Mouse (Mus musculus): Measurements from ENCODE around the gene Setd2. TPM values are rescaled to one million over a fixed set of nuclear protein-coding genes. Genes with fewer than 3 reads are reported as not detected.

Setd2 gene
- total and polyA plus RNA-seq, 3 experiments: 28.2 to 105 (median 59.2) TPM

GRCm38 (mm10) chr9:110631191-110631590, 98.8 kb downstream of the Setd2 start:
- DNase-seq (ENCODE audit: low read depth, low spot score): peak; percentile 52
- no peak overlapping the region for H3K27ac ChIP-seq (ENCODE audit: control insufficient read depth, low read depth, low read length)
- no peak overlapping the region for H3K9ac ChIP-seq (ENCODE audit: control insufficient read depth, low read depth, low read length, poor library complexity, severe bottlenecking)
- no peak overlapping the region for H3K4me3 ChIP-seq (ENCODE audit: control insufficient read depth in 1 of 2, insufficient read depth in 1 of 2, low read depth in 2 of 2, low read length in 2 of 2)
- H3K4me1 ChIP-seq (ENCODE audit: control insufficient read depth in 1 of 2, insufficient read depth in 2 of 2, low read length in 2 of 2): no peaks in the 10 kb centered on the region
- no peaks in the 10 kb centered on the region for H3K9me3 ChIP-seq (replicated peaks; ENCODE audit: insufficient read depth, low read length)
- TF ChIP-seq CHD2 (IDR thresholded peaks at IDR 0.05; ENCODE audit: low read length) (no peak), USF1 (IDR thresholded peaks at IDR 0.05; ENCODE audit: low read depth, low read length) (no peak), RAD21 (IDR thresholded peaks at IDR 0.05; ENCODE audit: low read depth, low read length) (peak; percentile 71), ZC3H11A (IDR thresholded peaks at IDR 0.05; ENCODE audit: low read depth, low read length) (peak; percentile 72), SMC3 (IDR thresholded peaks at IDR 0.05; ENCODE audit: low read depth, low read length) (peak; percentile 81), CTCF (IDR thresholded peaks at IDR 0.05 in 2 of 3, conservative IDR thresholded peaks at IDR 0.05 in 1 of 3; ENCODE audit: control insufficient read depth in 1 of 3, insufficient read depth in 1 of 3, low read depth in 2 of 3, low read length in 3 of 3, poor library complexity in 1 of 3, severe bottlenecking in 1 of 3) (peak; percentile 80 to 93 (median 87)), BHLHE40 (IDR thresholded peaks at IDR 0.05; ENCODE audit: borderline replicate concordance, low read depth, low read length) (no peak)
- H3K36me3 ChIP-seq (ENCODE audit: control insufficient read depth in 1 of 2, insufficient read depth in 2 of 2, low read length in 2 of 2): no peaks in the 10 kb centered on the region; a peak in 2 of 4 replicates
- H3K79me2 ChIP-seq (ENCODE audit: control insufficient read depth, insufficient read depth, low read length, poor library complexity): no peaks in the 10 kb centered on the region
- no peaks in the 10 kb centered on the region for H3K27me3 ChIP-seq (ENCODE audit: control insufficient read depth in 1 of 2, insufficient read depth in 2 of 2, low read length in 2 of 2)

GRCm38 (mm10) chr9:110631651-110632275, 99.4 kb downstream of the Setd2 start:
- Histone ChIP-seq H3K36me3 (ENCODE audit: control insufficient read depth in 1 of 2, insufficient read depth in 2 of 2, low read length in 2 of 2) (no peaks in the 10 kb centered on the region; a peak in 2 of 4 replicates), H3K4me3 (ENCODE audit: control insufficient read depth in 1 of 2, insufficient read depth in 1 of 2, low read depth in 2 of 2, low read length in 2 of 2) (no peak overlapping the region), H3K9ac (ENCODE audit: control insufficient read depth, low read depth, low read length, poor library complexity, severe bottlenecking) (no peak overlapping the region), H3K27me3 (ENCODE audit: control insufficient read depth in 1 of 2, insufficient read depth in 2 of 2, low read length in 2 of 2) (no peaks in the 10 kb centered on the region), H3K4me1 (ENCODE audit: control insufficient read depth in 1 of 2, insufficient read depth in 2 of 2, low read length in 2 of 2) (no peaks in the 10 kb centered on the region), H3K79me2 (ENCODE audit: control insufficient read depth, insufficient read depth, low read length, poor library complexity) (no peaks in the 10 kb centered on the region), H3K27ac (ENCODE audit: control insufficient read depth, low read depth, low read length) (no peak overlapping the region), H3K9me3 (replicated peaks; ENCODE audit: insufficient read depth, low read length) (no peaks in the 10 kb centered on the region)
- DNase-seq (ENCODE audit: low read depth, low spot score): no peak
- TF ChIP-seq ZKSCAN1 (IDR thresholded peaks at IDR 0.05; ENCODE audit: low read depth, low read length): no peak

DNA sequence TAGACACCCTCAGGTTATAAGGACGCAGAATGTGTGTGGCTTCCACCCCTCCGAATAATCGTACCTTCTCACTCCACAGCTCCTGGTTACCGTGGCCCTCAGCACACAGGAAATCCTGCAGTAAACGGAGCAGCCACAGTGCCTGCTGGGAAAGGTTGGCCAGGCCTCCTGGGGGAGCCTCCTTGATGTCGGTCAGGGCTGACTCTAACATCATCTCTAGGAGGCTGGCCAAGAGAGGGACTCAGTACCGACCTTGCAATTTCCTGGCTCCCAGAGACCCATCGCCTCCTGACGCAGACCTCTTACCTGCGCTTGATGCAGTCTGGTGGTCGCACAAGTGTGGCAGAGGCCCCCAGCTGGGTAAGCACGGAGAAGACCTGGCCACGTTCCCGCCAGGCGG, 100.3 kb downstream of the Setd2 start:
- no peak overlapping the region for H3K4me3 ChIP-seq (ENCODE audit: control insufficient read depth in 1 of 2, insufficient read depth in 1 of 2, low read depth in 2 of 2, low read length in 2 of 2)
- H3K4me1 ChIP-seq (ENCODE audit: control insufficient read depth in 1 of 2, insufficient read depth in 2 of 2, low read length in 2 of 2): no peaks in the 10 kb centered on the region
- DNase-seq (ENCODE audit: low read depth, low spot score): no peak
- no peaks in the 10 kb centered on the region for H3K27me3 ChIP-seq (ENCODE audit: control insufficient read depth in 1 of 2, insufficient read depth in 2 of 2, low read length in 2 of 2)
- H3K36me3 ChIP-seq (ENCODE audit: control insufficient read depth in 1 of 2, insufficient read depth in 2 of 2, low read length in 2 of 2): no peaks in the 10 kb centered on the region; a peak in 2 of 4 replicates
- TF ChIP-seq SIN3A (IDR thresholded peaks at IDR 0.05; ENCODE audit: low read length) (no peak), SMC3 (IDR thresholded peaks at IDR 0.05; ENCODE audit: low read depth, low read length) (no peak), ZKSCAN1 (IDR thresholded peaks at IDR 0.05; ENCODE audit: low read depth, low read length) (no peak), POLR2A (IDR thresholded peaks at IDR 0.05; ENCODE audit: control insufficient read depth in 1 of 2, insufficient read depth in 1 of 2, low read depth in 1 of 2, low read length in 2 of 2, poor library complexity in 1 of 2) (no peak), NRF1 (IDR thresholded peaks at IDR 0.05; ENCODE audit: insufficient read depth, low read depth, low read length, poor library complexity, severe bottlenecking) (no peak), CTCF (IDR thresholded peaks at IDR 0.05 in 2 of 3, conservative IDR thresholded peaks at IDR 0.05 in 1 of 3; ENCODE audit: control insufficient read depth in 1 of 3, insufficient read depth in 1 of 3, low read depth in 2 of 3, low read length in 3 of 3, poor library complexity in 1 of 3, severe bottlenecking in 1 of 3) (no peak), KAT2A (conservative IDR thresholded peaks at IDR 0.05; ENCODE audit: low read depth, low read length) (no peak), MAZ (IDR thresholded peaks at IDR 0.05; ENCODE audit: low read depth, low read length) (no peak), POLR2AphosphoS5 (IDR thresholded peaks at IDR 0.05; ENCODE audit: borderline replicate concordance, low read depth, low read length) (no peak), ZC3H11A (IDR thresholded peaks at IDR 0.05; ENCODE audit: low read depth, low read length) (no peak), NELFE (IDR thresholded peaks at IDR 0.05; ENCODE audit: low read depth, low read length) (no peak), ZMIZ1 (IDR thresholded peaks at IDR 0.05; ENCODE audit: low read depth, low read length) (no peak), ETS1 (IDR thresholded peaks at IDR 0.05; ENCODE audit: low read depth, low read length) (no peak), BHLHE40 (IDR thresholded peaks at IDR 0.05; ENCODE audit: borderline replicate concordance, low read depth, low read length) (no peak), TBP (IDR thresholded peaks at IDR 0.05; ENCODE audit: low read depth, low read length) (no peak), MYC (IDR thresholded peaks at IDR 0.05; ENCODE audit: low read depth, low read length) (no peak), MXI1 (IDR thresholded peaks at IDR 0.05; ENCODE audit: low read depth, low read length) (no peak), GATA1 (IDR thresholded peaks at IDR 0.05; ENCODE audit: low read depth, low read length) (no peak), USF1 (IDR thresholded peaks at IDR 0.05; ENCODE audit: low read depth, low read length) (no peak)
- no peaks in the 10 kb centered on the region for H3K79me2 ChIP-seq (ENCODE audit: control insufficient read depth, insufficient read depth, low read length, poor library complexity)
- no peaks in the 10 kb centered on the region for H3K9me3 ChIP-seq (replicated peaks; ENCODE audit: insufficient read depth, low read length)
- H3K27ac ChIP-seq (ENCODE audit: control insufficient read depth, low read depth, low read length): no peak overlapping the region
- no peak overlapping the region for H3K9ac ChIP-seq (ENCODE audit: control insufficient read depth, low read depth, low read length, poor library complexity, severe bottlenecking)

Data from MEL (cell line).